Mouse (Mus musculus): ENCODE results near the gene Twf1.

The Twf1 gene

GRCm38 (mm10) chr15:94572746-94573145 lies 16.9 kb downstream of the Twf1 start:
- DNase-seq (ENCODE audit: low spot score in 2 of 2): no peak

GRCm38 (mm10) chr15:94571501-94571900 lies 18.2 kb downstream of the Twf1 start:
- DNase-seq (ENCODE audit: low spot score in 2 of 2): no peak

GRCm38 (mm10) chr15:94568496-94569182 lies 21.1 kb downstream of the Twf1 start:
- DNase-seq (ENCODE audit: low spot score in 2 of 2): no peak

GRCm38 (mm10) chr15:94565854-94566253 lies 23.8 kb downstream of the Twf1 start:
- no peak for DNase-seq (ENCODE audit: low spot score in 2 of 2)

- no peak for DNase-seq (ENCODE audit: low spot score in 2 of 2)
These were observed 24.8 kb downstream of the Twf1 start for GRCm38 (mm10) chr15:94564909-94565308.

GRCm38 (mm10) chr15:94558895-94559656 lies 30.6 kb downstream of the Twf1 start:
- DNase-seq (ENCODE audit: low spot score in 2 of 2): no peak

- DNase-seq (ENCODE audit: low spot score in 2 of 2): peak; percentile 89 to 93
These were observed 32.2 kb downstream of the Twf1 start for GRCm38 (mm10) chr15:94557442-94557841.

GRCm38 (mm10) chr15:94553536-94553935 lies 36.2 kb downstream of the Twf1 start:
- no peak for DNase-seq (ENCODE audit: low spot score in 2 of 2)

GRCm38 (mm10) chr15:94544844-94545243 lies 44.8 kb downstream of the Twf1 start:
- no peak for DNase-seq (ENCODE audit: low spot score in 2 of 2)

GRCm38 (mm10) chr15:94544052-94544636 lies 45.5 kb downstream of the Twf1 start:
- no peak for DNase-seq (ENCODE audit: low spot score in 2 of 2)

- DNase-seq (ENCODE audit: low spot score in 2 of 2): peak; percentile 94 to 95
These were observed 46.2 kb downstream of the Twf1 start, which contains the start of the genes Pus7l and Irak4 for GRCm38 (mm10) chr15:94543409-94544051. Gene Pus7l (minus strand): TSS chr15:94543547. Gene Irak4 (plus strand): TSS chr15:94543643.

GRCm38 (mm10) chr15:94542567-94543408 lies 46.9 kb downstream of the Twf1 start:
- no peak for DNase-seq (ENCODE audit: low spot score in 2 of 2)

- no peak for DNase-seq (ENCODE audit: low spot score in 2 of 2)
These were observed 50.4 kb downstream of the Twf1 start for GRCm38 (mm10) chr15:94539296-94539695.

GRCm38 (mm10) chr15:94535521-94535920 lies 54.2 kb downstream of the Twf1 start:
- DNase-seq (ENCODE audit: low spot score in 2 of 2): no peak

GRCm38 (mm10) chr15:94532956-94533355 lies 56.7 kb downstream of the Twf1 start:
- no peak for DNase-seq (ENCODE audit: low spot score in 2 of 2)

- no peak for DNase-seq (ENCODE audit: low spot score in 2 of 2)
These were observed 57.4 kb downstream of the Twf1 start for GRCm38 (mm10) chr15:94532306-94532705.

GRCm38 (mm10) chr15:94530519-94530918 lies 59.2 kb downstream of the Twf1 start:
- DNase-seq (ENCODE audit: low spot score in 2 of 2): no peak
